Mouse (Mus musculus) heart, postnatal 36 days (tissue): ENCODE measurements at regions not wholly inside any gene's neighbourhood (a gene's known extent, or its start where the extent isn't known, plus 50 kb on each side); places are given as distances from the start of the nearest gene placed in this dataset.

Experiments
- DNase-seq, 2 experiments: peaks; one replicate each; pipeline ENCODE4 v3.0.0; 2021 to 2022
- intact Hi-C: fragments of 180-260 bp; cut with DNase I; formaldehyde crosslinking; loops from one replicate; pipeline ENCODE4 v1.15.1; 2025

DNA sequence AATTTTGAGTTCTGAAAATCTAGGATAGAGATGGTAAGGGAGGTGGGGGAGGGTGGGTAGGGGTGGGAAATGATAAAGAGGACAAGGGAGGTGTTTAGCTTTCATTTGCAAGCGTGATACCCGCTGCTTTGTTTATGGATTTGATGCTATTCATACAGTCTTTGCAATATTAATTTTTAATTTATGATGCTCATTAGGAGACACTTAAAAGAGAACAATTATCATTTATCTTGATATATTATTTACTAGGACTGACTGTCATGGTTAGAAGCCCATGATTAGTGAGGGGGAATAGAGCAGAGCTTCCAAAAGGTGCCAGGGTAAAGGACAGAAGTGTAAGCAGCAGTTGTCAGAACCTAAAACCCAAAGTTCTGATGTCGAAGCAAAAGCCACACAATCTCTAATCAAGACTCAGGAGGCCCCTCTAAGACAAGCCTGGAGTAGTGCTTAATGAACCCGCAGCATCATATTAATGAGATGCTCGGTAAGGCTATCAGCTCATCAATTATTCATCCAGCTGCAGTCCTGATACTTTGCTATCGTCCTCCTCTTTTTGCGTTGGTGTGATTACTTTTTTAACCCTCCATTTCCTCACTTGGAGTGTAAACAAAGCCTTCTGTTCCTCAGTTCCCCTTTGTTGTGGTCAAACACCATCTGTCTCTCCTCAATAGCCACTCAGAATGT lies 115.8 kb upstream of the Etaa1 start:
- no peak for DNase-seq
- intact Hi-C loops, result no loop called here

DNA sequence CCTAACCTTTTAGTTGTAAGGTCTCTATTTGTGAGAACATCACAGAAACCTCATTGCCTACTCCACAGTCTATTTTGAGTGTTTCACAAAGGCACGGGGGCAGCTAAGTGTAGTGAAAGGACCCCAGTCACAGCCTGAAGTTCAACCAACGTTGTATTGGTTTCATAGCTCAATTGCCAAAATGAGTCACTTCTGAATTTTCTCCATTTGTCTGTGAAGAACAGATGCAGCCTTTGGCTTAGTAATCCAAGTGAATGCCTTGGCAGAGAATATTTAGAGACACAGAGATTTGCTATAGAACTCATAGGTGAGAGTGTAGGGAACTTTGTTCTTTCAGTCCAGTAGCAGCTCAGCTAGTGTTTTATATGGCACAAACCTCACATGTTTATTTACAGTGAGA lies 114.4 kb upstream of the Etaa1 start:
- DNase-seq, result peak in 1 of 2 experiments; percentile 2
- intact Hi-C loops, result no loop called here

DNA sequence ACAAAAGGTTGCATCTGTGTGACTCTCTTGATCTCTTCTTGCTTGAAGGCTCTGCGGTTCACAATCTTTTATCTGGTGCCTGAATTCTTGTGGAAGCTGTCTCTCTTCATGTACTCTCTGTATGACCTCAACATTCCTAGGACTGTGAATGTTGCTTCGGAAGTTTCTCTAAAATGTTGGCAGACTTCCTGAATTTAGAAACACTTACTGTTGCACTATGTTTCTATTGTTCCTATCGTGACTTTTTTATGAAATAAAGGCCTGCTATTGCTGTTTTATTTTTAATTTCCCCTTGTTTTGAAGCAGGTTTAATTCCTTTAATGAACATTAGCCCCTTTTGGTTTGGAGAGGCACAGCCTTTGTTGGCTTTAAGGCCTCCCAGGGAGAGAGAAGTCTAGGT lies 114.0 kb upstream of the Etaa1 start:
- intact Hi-C loops, result no loop called here
- no peak for DNase-seq

DNA sequence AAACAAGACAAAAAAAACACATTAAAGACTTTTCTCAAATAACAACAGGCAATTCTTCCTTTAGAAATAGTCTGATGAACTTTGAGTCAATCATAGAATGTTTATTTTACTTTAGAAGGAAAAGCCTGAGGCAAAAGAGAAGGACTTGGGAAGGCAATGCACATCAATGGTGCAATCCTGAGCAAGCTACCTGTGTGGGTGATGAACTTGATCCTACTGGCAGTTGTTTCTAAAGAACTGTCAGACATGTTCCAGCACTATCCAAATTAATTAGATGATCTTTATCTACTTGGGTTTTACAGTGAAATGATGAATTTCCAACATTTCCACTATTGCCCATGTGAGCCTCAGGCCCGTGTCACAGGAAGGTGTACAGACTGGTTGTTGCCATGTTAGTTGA lies 87.9 kb upstream of the Etaa1 start:
- intact Hi-C loops, result no loop called here
- no peak for DNase-seq

DNA sequence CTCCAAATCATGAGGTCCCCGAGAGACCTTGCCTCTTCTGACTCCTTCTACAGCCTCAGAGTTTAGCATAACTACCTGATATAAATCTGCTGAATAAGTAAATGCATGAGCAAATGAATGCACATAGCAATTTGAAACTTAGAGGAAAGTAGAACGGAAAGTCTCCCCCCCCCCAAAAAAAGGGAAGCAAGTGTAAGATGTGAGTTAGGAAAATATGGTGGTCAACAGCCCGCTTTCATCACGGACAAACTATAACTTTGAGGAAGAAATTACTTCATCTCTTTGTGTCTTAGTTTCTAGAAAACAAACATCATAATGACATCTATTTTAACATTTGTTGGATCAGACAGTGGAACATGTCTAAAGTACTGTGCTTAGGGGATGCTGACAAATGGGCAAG lies 77.4 kb upstream of the Etaa1 start:
- DNase-seq, result no peak
- intact Hi-C loops, result no loop called here

DNA sequence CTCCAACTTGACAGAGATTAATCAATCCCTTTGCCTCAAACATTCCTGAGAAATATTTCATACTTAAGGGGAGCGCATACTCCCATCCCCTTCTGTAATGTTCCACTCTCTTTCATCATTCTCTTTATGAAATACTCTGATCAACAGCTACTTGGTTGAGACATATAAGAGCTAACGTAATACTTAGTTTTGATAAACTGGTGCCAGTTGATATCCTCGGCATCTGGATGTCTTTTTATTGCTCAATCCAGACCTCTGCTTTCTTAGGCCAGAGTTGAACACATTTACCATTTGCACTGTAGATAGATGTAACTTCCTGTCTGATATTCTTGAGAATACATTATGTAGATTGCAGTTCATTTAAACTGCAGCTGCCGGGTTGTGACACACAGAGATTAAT lies 68.4 kb upstream of the Etaa1 start:
- DNase-seq, result no peak
- intact Hi-C loops, result no loop called here

DNA sequence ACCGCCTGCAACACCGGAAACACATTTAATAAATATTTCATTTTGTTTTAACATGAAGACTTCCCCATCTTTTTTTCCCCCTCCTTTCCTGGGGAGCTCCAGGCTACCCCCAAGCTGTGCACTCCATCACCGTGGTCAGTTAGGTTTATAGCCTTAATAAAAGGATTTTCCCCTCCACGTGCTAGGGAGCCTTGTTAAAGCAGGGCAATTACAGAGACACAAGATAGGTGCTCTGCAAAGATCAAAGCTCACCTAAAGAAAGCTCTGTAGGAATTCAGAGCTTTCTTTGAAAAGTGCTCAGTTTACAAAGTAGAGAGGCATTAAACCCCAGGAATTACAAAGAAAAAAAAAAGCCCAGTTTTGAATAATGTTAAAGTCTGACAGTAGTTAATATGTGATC lies 61.6 kb upstream of the Etaa1 start:
- no peak for DNase-seq
- intact Hi-C loops, result no loop called here

DNA sequence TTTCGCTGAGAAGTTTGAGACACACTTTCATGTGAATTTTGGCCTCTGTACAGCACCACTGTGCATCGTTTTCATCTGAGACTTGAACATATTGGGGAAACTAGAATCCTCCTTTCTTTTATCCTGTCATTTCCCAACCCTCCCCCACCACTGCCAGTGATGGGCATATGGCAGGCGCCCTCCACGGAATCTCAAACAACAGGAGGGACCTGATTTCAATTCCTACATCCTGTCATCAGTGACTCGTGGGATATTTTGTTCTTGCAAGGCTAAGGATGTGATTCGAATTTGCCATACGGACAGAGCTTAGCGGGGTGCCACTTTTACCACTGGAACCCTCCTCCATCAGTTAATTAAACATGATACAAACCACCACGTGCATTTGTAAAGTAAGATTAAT lies 60.9 kb upstream of the Etaa1 start:
- intact Hi-C loops, result loop anchor here (5.0 kb wide), 1 partner anchor 1748 kb away; no protein-coding TSS in a partner anchor
- no peak for DNase-seq

DNA sequence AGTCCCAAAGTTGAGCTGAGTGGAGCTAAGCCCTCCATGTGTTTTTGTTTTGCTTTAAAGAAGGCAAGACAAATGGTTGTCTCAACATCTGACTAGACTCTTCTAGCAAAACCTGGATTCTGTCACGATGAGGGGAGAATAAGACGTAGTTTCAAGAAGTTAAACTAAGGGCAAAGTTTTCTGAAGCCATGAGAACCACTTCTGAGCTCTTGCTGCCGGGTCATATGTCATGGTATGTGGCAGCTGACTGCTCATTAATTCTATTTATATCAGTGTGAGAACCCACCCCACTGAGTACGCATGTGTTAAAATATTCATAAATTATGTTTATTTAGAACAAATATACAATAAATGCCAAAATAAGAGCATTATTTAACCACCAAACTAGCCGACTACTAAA lies 58.4 kb upstream of the Etaa1 start:
- no peak for DNase-seq
- intact Hi-C loops, result loop anchor here (5.0 kb wide), 1 partner anchor 1750 kb away; no protein-coding TSS in a partner anchor

DNA sequence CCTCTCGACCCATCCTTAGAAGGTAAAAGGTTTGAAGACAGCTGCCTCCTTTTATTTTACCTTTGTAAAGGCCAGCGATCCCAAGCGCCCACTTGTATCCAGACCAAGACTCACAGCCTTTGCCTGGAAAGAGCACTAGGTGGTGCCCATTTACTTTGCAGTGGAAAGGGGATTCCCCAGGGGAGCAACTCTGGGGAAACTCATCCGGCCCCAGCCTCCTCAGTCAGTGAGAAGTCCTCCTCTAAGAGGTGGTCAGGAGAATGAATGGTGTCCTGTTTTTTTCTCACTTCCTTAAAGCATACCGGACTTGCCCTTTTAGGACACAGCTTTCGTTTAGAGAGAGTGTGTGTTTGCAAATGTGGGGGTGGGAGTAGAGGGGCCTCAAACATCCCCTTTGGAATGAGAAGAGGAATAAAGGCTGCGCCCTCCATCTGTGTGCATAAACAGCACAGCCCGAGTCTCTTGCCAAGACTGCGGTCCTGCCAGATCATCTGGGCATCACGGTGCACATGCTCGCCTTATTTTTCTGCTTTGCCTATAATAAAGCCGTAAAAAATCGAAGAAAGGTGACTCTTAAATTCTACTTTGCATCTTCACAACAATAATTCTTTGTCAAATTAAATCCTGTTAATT lies 57.5 kb upstream of the Etaa1 start:
- peak; percentile 29 to 36 for DNase-seq
- intact Hi-C loops, result loop anchor here (5.0 kb wide), 1 partner anchor 1751 kb away; no protein-coding TSS in a partner anchor

DNA sequence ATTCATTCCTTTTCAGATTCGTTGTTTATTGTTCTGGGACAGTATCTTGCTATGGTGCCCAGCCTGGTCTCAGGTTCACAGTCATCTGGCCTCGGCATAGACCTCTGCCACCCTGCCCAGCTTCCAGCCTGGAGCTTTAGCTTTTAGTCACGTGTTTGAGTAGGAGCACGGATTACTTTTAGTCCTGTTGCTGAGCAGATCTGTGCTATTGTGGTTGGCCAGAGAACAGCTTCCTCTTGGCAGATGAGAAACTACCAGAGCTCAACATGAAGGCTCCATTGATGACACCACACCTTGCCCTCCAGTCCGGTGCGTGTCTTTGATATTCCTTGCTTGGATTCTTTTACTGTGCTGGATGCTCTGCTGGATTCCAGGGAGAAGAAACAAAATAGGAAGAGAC lies 54.5 kb upstream of the Etaa1 start:
- intact Hi-C loops, result no loop called here
- DNase-seq, result no peak
